Mouse (Mus musculus) cerebellum, adult 2 months (tissue): ENCODE results near the gene Gpr119.

Source experiments
- CTCF ChIP-seq: fragments of 200-500 bp; IDR thresholded peaks from 2 replicates; pipeline ENCODE4 v1.5.1; 2011; ENCODE audit warnings: low read depth, mild to moderate bottlenecking, control low read depth, low read length, moderate library complexity, borderline replicate concordance; ENCODE audit not compliant: insufficient read depth
- POLR2A ChIP-seq: fragments of 200-500 bp; IDR thresholded peaks from 2 replicates; pipeline ENCODE4 v1.6.1; 2011; ENCODE audit warnings: low read length, control low read depth, borderline replicate concordance; ENCODE audit not compliant: insufficient read depth

DNA sequence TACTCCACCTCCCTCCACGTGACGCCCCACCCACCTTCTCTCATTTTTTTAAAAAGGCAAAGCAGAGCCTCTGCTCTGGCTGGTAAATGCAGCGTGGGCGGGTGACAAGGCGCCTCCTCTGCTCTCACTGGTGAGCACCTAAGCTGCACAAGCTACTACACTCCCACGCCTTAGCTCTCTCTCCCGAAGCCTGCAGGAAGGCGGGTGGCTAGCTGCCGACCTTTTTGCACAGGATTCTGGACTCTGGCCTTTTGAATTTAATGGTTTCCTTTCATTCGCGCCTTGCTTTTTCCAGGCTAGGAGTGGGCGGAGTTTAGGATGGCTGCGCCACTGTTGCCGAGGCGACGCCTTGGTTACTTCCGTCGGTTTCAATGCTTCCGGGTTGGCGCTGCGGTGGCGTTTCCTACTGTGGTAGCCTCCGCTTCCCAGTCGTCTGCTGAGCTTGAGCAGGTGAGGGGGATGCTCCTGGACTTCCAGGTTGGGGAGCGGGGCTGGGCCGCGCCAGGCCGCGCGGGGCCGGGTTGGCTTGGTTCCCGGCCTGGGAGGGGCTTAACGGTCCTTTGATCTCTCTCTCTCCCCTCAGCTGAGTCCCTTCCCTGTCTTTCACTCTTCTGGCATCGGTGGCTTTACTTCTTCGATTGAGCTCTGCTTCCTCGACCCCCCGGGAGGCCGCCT, 50.8 kb downstream of the Gpr119 start, which contains the start of gene Slc25a14:
- TF ChIP-seq CTCF (no peak), POLR2A (peak; percentile 49; the same call in 1 of the 2 replicates)
